8 mouse cellular contexts compared by ENCODE assay signal in the genomic region with DNA sequence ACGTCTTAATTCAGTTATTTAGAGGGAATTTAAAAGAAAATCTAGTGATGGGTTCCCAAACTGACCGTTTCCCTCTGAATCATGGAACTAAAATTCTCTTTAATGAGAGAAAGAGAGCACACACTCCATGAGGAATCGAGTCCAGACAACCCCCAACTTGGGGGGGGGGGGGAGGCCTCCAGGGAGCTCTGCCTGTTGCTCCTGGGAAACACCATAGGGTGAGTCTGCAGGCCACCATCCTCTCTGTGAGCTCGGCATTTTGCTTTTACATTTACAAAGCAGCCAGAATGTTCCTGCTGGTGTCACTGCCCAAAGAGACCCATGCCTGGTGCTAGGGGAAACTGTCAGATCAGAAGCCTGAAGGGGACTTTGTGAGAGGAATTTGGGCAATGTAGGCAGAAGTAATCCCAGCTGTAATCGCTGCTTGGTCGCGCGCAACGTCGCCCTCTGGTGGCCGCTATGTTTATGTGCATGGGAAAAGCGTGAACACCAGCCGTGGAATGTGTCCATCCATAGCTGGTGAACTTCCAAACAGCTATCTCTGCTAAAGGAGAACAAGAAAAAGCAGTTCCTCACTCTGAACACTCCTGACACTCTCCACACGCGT.
A peak's percentile ranks its signal among the peaks of the same experiment; 100 is the strongest.
DNase-seq lines count a peak whose midpoint lies in the region.

No protein-coding gene starts in this region.

- peak; percentile 13 for DNase-seq in MEL-GATA-1-ER (ENCODE audit: extremely low read depth, low read depth)
- peak; percentile 77 to 88 for DNase-seq in cerebellum, adult 18-20 months
- peak; percentile 82 for DNase-seq in forelimb bud, embryonic 11.5 days (ENCODE audit: low read depth, low spot score)
- DNase-seq in heart, postnatal 4 days, result peak; percentile 87
- DNase-seq in layer of hippocampus, adult 8-10 months (ENCODE audit: low spot score in 2 of 2), result peak; percentile 70 to 80
- peak; percentile 65 for DNase-seq in lung, postnatal 25 days (ENCODE audit: low spot score)
- DNase-seq in retina, postnatal 1 day, result peak; percentile 82
- peak; percentile 61 for DNase-seq in urinary bladder, adult 2 months (ENCODE audit: low spot score)

Comparison
In these comparisons a context has a peak if more than half of its experiments do, and no peak if none do; other contexts are left out.
1. Peak in every context shown above with its lines: DNase-seq.
2. DNase-seq: peak in every context shown above with its lines; median percentile 87 in heart, postnatal 4 days; 82 in cerebellum, adult 18-20 months; 82 in forelimb bud, embryonic 11.5 days; 82 in retina, postnatal 1 day; 75 in layer of hippocampus, adult 8-10 months; 65 in lung, postnatal 25 days; 61 in urinary bladder, adult 2 months; 13 in MEL-GATA-1-ER.